Mouse (Mus musculus) kidney, embryonic 14.5 days (tissue): ENCODE results near the gene Prss45. TPM values are rescaled to one million over a fixed set of nuclear protein-coding genes. Genes with fewer than 3 reads are reported as not detected.

ENCODE experiments used
- ATAC-seq: fragments of 200-750 bp; cut with Nextera tagmentation; 2 replicates; pipeline ENCODE4 v1.8.0; 2017; ENCODE audit warnings: moderate number of reproducible peaks, mild to moderate bottlenecking, moderate TSS enrichment, moderate library complexity; ENCODE audit not compliant: low FRiP score, low TSS enrichment
- H3K27ac ChIP-seq: fragments of 300-500 bp; sonication (generic); 2 replicates; pipeline ENCODE4 v1.5.1; 2014; ENCODE audit warnings: low read depth, mild to moderate bottlenecking, low read length, moderate library complexity, mixed read lengths
- H3K27me3 ChIP-seq: fragments of 300-500 bp; sonication (generic); 2 replicates; pipeline ENCODE4 v1.6.1; 2014; ENCODE audit warnings: mild to moderate bottlenecking, low read length; ENCODE audit not compliant: control insufficient read depth, insufficient read depth
- H3K36me3 ChIP-seq: fragments of 300-500 bp; sonication (generic); 2 replicates; pipeline ENCODE4 v1.6.1; 2014; ENCODE audit warnings: low read length, mixed read lengths; ENCODE audit not compliant: control insufficient read depth, insufficient read depth
- H3K4me1 ChIP-seq: fragments of 300-500 bp; sonication (generic); 2 replicates; pipeline ENCODE4 v1.6.1; 2014; ENCODE audit warnings: low read length, mixed read lengths; ENCODE audit not compliant: control insufficient read depth, insufficient read depth
- H3K4me2 ChIP-seq: fragments of 300-500 bp; sonication (generic); replicated peaks from 2 replicates; pipeline ENCODE4 v1.6.1; 2014; ENCODE audit warnings: low read depth, mild to moderate bottlenecking, low read length
- H3K4me3 ChIP-seq: fragments of 300-500 bp; sonication (generic); 2 replicates; pipeline ENCODE4 v1.5.1; 2014; ENCODE audit warnings: mild to moderate bottlenecking, low read length
- H3K9ac ChIP-seq: fragments of 300-500 bp; sonication (generic); 2 replicates; pipeline ENCODE4 v1.6.1; 2014; ENCODE audit warnings: low read depth, mild to moderate bottlenecking, low read length, moderate library complexity
- H3K9me3 ChIP-seq: fragments of 300-500 bp; sonication (generic); 2 replicates; pipeline ENCODE4 v1.6.1; 2016; ENCODE audit warnings: low read length; ENCODE audit not compliant: control insufficient read depth
- WGBS: fragments of 180-500 bp; shearing (Covaris S2); extraction: QIAGEN DNeasy Blood & Tissue Kit; methylation state at CpG from one replicate; pipeline ENCODE4 v1.1.7; 2014; 5-methylcytosine and 5-hydroxymethylcytosine counted together
- polyA plus RNA-seq: library from polyadenylated mRNA; unstranded; fragments of >200 nt; fragmentation: Nextera tagmentation; extraction: Ambion mirVana; gene quantifications from 2 replicates; pipeline ENCODE4 v1.2.1, GENCODE M21; 2014

The Prss45 gene
- polyA plus RNA-seq = not detected in 2 replicates

- H3K4me2 ChIP-seq = no peak within 1 kb of the TSS; the same call in 1 of the 2 replicates
- H3K4me3 ChIP-seq = no peak within 1 kb of the TSS
- H3K9ac ChIP-seq = no peak within 1 kb of the TSS
- H3K27ac ChIP-seq = no peak within 1 kb of the TSS
- no peaks in the 10 kb centered on the region for H3K4me1 ChIP-seq
- no peaks in the 10 kb centered on the region for H3K27me3 ChIP-seq
- ATAC-seq = no peak
- WGBS = 81% methylated on average over 19 of the region's 19 CpGs
- H3K9me3 ChIP-seq = no peaks in the 10 kb centered on the region
- H3K36me3 ChIP-seq = no peaks in the 10 kb centered on the region
Observed at GRCm38 (mm10) chr9:110834411-110834810, at the start of gene Prss45. Prss45 (plus strand) TSS chr9:110834588.

DNA sequence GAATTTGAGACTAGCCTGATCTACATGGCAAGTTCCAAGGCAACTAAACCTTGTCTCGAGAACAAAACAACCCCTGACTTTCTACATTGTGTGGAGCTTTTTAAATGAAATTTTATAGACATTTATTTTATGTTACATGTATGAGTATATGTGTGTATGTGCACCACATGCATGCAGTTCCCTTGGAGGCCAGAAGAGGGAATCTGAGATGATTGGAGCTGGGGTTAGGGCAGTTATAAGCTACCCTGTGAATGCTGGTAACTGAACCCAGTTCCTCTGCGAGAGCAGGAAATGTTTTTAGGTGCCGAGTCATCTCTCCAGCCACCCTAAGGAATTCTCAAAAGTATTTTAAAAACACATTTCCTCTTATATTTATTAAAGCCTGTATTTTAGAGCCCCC, 46.2 kb upstream of the Prss45 start:
- Histone ChIP-seq H3K27ac (no peak overlapping the region), H3K4me1 (no peaks in the 10 kb centered on the region), H3K4me3 (no peak overlapping the region), H3K36me3 (no peaks in the 10 kb centered on the region), H3K4me2 (no peak overlapping the region), H3K9ac (no peak overlapping the region), H3K9me3 (no peaks in the 10 kb centered on the region), H3K27me3 (no peaks in the 10 kb centered on the region)
- 89% methylated on average over 3 of the region's 3 CpGs for WGBS
- ATAC-seq = no peak

GRCm38 (mm10) chr9:110790462-110790861, 43.9 kb upstream of the Prss45 start:
- no peak overlapping the region for H3K27ac ChIP-seq
- 71% methylated on average over 4 of the region's 4 CpGs for WGBS
- no peaks in the 10 kb centered on the region for H3K27me3 ChIP-seq
- H3K4me2 ChIP-seq = no peak overlapping the region
- no peaks in the 10 kb centered on the region for H3K36me3 ChIP-seq
- H3K9me3 ChIP-seq = no peaks in the 10 kb centered on the region
- no peak overlapping the region for H3K9ac ChIP-seq
- no peak overlapping the region for H3K4me3 ChIP-seq
- no peak for ATAC-seq
- no peaks in the 10 kb centered on the region for H3K4me1 ChIP-seq

- Histone ChIP-seq H3K4me3 (no peak overlapping the region), H3K27ac (no peak overlapping the region), H3K4me1 (no peaks in the 10 kb centered on the region), H3K9me3 (no peaks in the 10 kb centered on the region), H3K4me2 (no peak overlapping the region), H3K9ac (no peak overlapping the region), H3K36me3 (no peaks in the 10 kb centered on the region), H3K27me3 (no peaks in the 10 kb centered on the region)
- no peak for ATAC-seq
- 82% methylated on average over 10 of the region's 10 CpGs for WGBS
Observed at GRCm38 (mm10) chr9:110797013-110797412, 37.4 kb upstream of the Prss45 start.

- H3K36me3 ChIP-seq = no peaks in the 10 kb centered on the region
- H3K27ac ChIP-seq = no peak within 1 kb of the TSS
- 94% methylated on average over 14 of the region's 14 CpGs for WGBS
- no peaks in the 10 kb centered on the region for H3K27me3 ChIP-seq
- no peaks in the 10 kb centered on the region for H3K4me1 ChIP-seq
- H3K4me3 ChIP-seq = no peak within 1 kb of the TSS
- no peak for ATAC-seq
- no peaks in the 10 kb centered on the region for H3K9me3 ChIP-seq
- no peak within 1 kb of the TSS for H3K4me2 ChIP-seq
- H3K9ac ChIP-seq = no peak within 1 kb of the TSS
Observed at GRCm38 (mm10) chr9:110797866-110798265, 36.5 kb upstream of the Prss45 start, which contains the start of gene Prss42. Prss42 (plus strand) TSS chr9:110798166.

GRCm38 (mm10) chr9:110800834-110801479, 33.4 kb upstream of the Prss45 start:
- Histone ChIP-seq H3K36me3 (no peaks in the 10 kb centered on the region), H3K4me1 (no peaks in the 10 kb centered on the region), H3K27ac (no peak overlapping the region), H3K27me3 (no peaks in the 10 kb centered on the region), H3K9me3 (no peaks in the 10 kb centered on the region), H3K4me2 (no peak overlapping the region), H3K4me3 (no peak overlapping the region), H3K9ac (no peak overlapping the region)
- 95% methylated on average over 8 of the region's 8 CpGs for WGBS
- no peak for ATAC-seq

DNA sequence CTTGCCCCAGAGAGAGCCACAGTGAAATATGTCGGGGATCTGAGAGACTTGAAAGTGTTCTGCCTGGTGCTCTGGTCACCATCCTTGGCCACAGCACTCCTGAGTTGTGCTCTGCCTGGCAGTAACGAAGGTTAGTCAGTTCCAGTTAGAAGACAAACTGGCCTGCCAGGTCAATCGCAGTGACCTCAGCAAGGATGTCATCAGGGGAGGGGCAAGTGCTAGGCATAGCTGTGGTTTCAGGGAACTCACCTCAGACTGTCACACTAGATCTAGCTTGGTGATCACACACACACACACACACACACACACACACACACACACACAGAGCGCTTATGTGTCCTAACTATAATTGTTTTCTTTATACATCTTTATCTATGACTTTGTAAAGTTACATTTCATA, 31.1 kb upstream of the Prss45 start:
- Histone ChIP-seq H3K9me3 (no peaks in the 10 kb centered on the region), H3K4me1 (no peaks in the 10 kb centered on the region), H3K4me3 (no peak overlapping the region), H3K27ac (no peak overlapping the region), H3K27me3 (no peaks in the 10 kb centered on the region), H3K36me3 (no peaks in the 10 kb centered on the region), H3K9ac (no peak overlapping the region), H3K4me2 (no peak overlapping the region)
- no peak for ATAC-seq
- WGBS = 68% methylated on average over 4 of the region's 4 CpGs

GRCm38 (mm10) chr9:110810051-110810450, 24.3 kb upstream of the Prss45 start:
- ATAC-seq = no peak
- Histone ChIP-seq H3K27ac (no peak overlapping the region), H3K9me3 (no peaks in the 10 kb centered on the region), H3K4me1 (no peaks in the 10 kb centered on the region), H3K4me3 (no peak overlapping the region), H3K36me3 (no peaks in the 10 kb centered on the region), H3K9ac (no peak overlapping the region), H3K27me3 (no peaks in the 10 kb centered on the region), H3K4me2 (no peak overlapping the region)
- WGBS = 84% methylated on average over 4 of the region's 4 CpGs

DNA sequence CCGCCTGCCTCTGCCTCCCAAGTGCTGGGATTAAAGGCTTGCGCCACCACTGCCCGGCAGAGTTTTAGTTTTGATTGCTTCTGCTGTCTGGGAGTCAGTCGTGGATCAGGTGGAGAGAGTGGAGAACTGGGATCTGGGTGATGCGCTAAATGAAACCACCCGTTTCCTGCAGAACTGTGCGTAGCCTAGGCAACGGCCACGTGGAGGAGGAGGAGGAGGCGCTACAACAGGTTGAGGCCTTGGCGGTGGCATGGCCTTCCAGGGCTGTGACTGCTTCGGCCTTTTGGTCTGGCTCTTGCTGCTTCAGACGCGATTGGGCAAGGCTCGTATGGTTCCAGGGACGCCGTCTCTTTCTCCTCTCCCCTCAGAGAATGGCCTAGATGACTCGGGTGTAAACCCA, 20.6 kb upstream of the Prss45 start, which contains the start of gene Prss44:
Prss44 (plus strand) TSS at position 206 of the 400 bp plus-strand sequence.
- whole genome bisulfite sequencing = 60% methylated on average over 18 of the region's 18 CpGs
- no peak for ATAC-seq

More for the DNA sequence above, 20.6 kb upstream of the Prss45 start, which contains the start of gene Prss44:
- H3K27me3 ChIP-seq = no peaks in the 10 kb centered on the region
- no peak within 1 kb of the TSS for H3K4me3 ChIP-seq
- no peak within 1 kb of the TSS for H3K27ac ChIP-seq
- H3K9ac ChIP-seq = no peak within 1 kb of the TSS
- no peaks in the 10 kb centered on the region for H3K36me3 ChIP-seq
- H3K9me3 ChIP-seq = no peaks in the 10 kb centered on the region
- no peak within 1 kb of the TSS for H3K4me2 ChIP-seq
- H3K4me1 ChIP-seq = no peaks in the 10 kb centered on the region
